Mouse (Mus musculus): Measurements from ENCODE around the gene Vnn1.

Gene Vnn1

GRCm38 (mm10) chr10:23894601-23895349, at the start of gene Vnn1:
Vnn1 (plus strand) TSS chr10:23894688.
- in situ Hi-C loops (cut with MboI, MseI) = no loop called here

- in situ Hi-C loops (cut with MboI, MseI) = no loop called here
These were observed 43.1 kb upstream of the Vnn1 start, which contains the start of gene Vnn3 for GRCm38 (mm10) chr10:23851228-23851912. Vnn3 (plus strand) TSS chr10:23851462.

- in situ Hi-C loops (cut with MboI, MseI) = no loop called here
These were observed 42.4 kb upstream of the Vnn1 start for GRCm38 (mm10) chr10:23852096-23852495.

- in situ Hi-C loops (cut with MboI, MseI) = no loop called here
These were observed 29.9 kb upstream of the Vnn1 start for GRCm38 (mm10) chr10:23864362-23865312.

GRCm38 (mm10) chr10:23880695-23881094, 13.8 kb upstream of the Vnn1 start:
- in situ Hi-C loops (cut with MboI, MseI) = loop anchor here (10.0 kb wide), 1 partner anchor 436 kb away; no protein-coding TSS in a partner anchor

- in situ Hi-C loops (cut with MboI, MseI) = loop anchor here (10.0 kb wide), 1 partner anchor 440 kb away; no protein-coding TSS in a partner anchor
These were observed 9.6 kb upstream of the Vnn1 start for GRCm38 (mm10) chr10:23884910-23885309.

- in situ Hi-C loops (cut with MboI, MseI) = loop anchor here (10.0 kb wide), 1 partner anchor 441 kb away; no protein-coding TSS in a partner anchor
These were observed 8.4 kb upstream of the Vnn1 start for GRCm38 (mm10) chr10:23886060-23886459.

- in situ Hi-C loops (cut with MboI, MseI) = no loop called here
These were observed 1.5 kb upstream of the Vnn1 start for GRCm38 (mm10) chr10:23892987-23893386.

- in situ Hi-C loops (cut with MboI, MseI) = no loop called here
These were observed 888 bp downstream of the Vnn1 start for GRCm38 (mm10) chr10:23895376-23895775.

GRCm38 (mm10) chr10:23901119-23901518, 6.6 kb downstream of the Vnn1 start:
- in situ Hi-C loops (cut with MboI, MseI) = no loop called here

- in situ Hi-C loops (cut with MboI, MseI) = no loop called here
These were observed 11.2 kb downstream of the Vnn1 start for GRCm38 (mm10) chr10:23905661-23906060.

- in situ Hi-C loops (cut with MboI, MseI) = no loop called here
These were observed 25.6 kb downstream of the Vnn1 start, which contains the start of gene Taar1 for GRCm38 (mm10) chr10:23920056-23920455. Taar1 (plus strand) TSS chr10:23920356.

- in situ Hi-C loops (cut with MboI, MseI) = no loop called here
These were observed 28.0 kb downstream of the Vnn1 start for GRCm38 (mm10) chr10:23922468-23922867.

- in situ Hi-C loops (cut with MboI, MseI) = no loop called here
These were observed 29.5 kb downstream of the Vnn1 start for GRCm38 (mm10) chr10:23923941-23924340.

- in situ Hi-C loops (cut with MboI, MseI) = no loop called here
These were observed 43.1 kb downstream of the Vnn1 start for GRCm38 (mm10) chr10:23937613-23938012.

GRCm38 (mm10) chr10:23938312-23938711, 43.8 kb downstream of the Vnn1 start, which contains the start of gene Taar2:
Taar2 (plus strand) TSS chr10:23938572.
- in situ Hi-C loops (cut with MboI, MseI) = no loop called here

GRCm38 (mm10) chr10:23942465-23942864, 48.0 kb downstream of the Vnn1 start:
- in situ Hi-C loops (cut with MboI, MseI) = no loop called here

- in situ Hi-C loops (cut with MboI, MseI) = no loop called here
These were observed 53.5 kb downstream of the Vnn1 start for GRCm38 (mm10) chr10:23948026-23948425.

GRCm38 (mm10) chr10:23949508-23950005, 55.1 kb downstream of the Vnn1 start, which contains the start of gene Taar3:
Taar3 (plus strand) TSS chr10:23949558.
- in situ Hi-C loops (cut with MboI, MseI) = no loop called here

- in situ Hi-C loops (cut with MboI, MseI) = no loop called here
These were observed 57.2 kb downstream of the Vnn1 start for GRCm38 (mm10) chr10:23951714-23952113.
